Mouse (Mus musculus): ENCODE results near the gene Mkrn3.

The Mkrn3 gene

GRCm38 (mm10) chr7:62378529-62378928 lies 41.4 kb downstream of the Mkrn3 start:
- DNase-seq (ENCODE audit: extremely low spot score, low spot score) = no peak

- DNase-seq (ENCODE audit: extremely low spot score, low spot score) = no peak
Measured at GRCm38 (mm10) chr7:62377313-62377712, 42.6 kb downstream of the Mkrn3 start.

- peak; percentile 69 for DNase-seq (ENCODE audit: extremely low spot score, low spot score)
Measured at GRCm38 (mm10) chr7:62376510-62377304, 43.2 kb downstream of the Mkrn3 start, which contains the start of gene Magel2. Gene Magel2, plus strand, starts transcription at chr7:62377010.

- DNase-seq (ENCODE audit: extremely low spot score, low spot score) = no peak
Measured at GRCm38 (mm10) chr7:62375658-62376057, 44.3 kb downstream of the Mkrn3 start.

Measured in neural tube, embryonic 10.5 days (tissue).